Mouse (Mus musculus): ENCODE data around the gene Slc16a14. TPM values are rescaled to one million over a fixed set of nuclear protein-coding genes. Genes with fewer than 3 reads are reported as not detected.

The Slc16a14 gene
- polyA plus RNA-seq (2014; fragmentation: Illumina TruSeq; extraction: RNeasy Lipid Tissue Mini Kit (QIAGEN cat#74804); ENCODE audit: low read depth, low replicate concordance): 51.4 TPM

DNA sequence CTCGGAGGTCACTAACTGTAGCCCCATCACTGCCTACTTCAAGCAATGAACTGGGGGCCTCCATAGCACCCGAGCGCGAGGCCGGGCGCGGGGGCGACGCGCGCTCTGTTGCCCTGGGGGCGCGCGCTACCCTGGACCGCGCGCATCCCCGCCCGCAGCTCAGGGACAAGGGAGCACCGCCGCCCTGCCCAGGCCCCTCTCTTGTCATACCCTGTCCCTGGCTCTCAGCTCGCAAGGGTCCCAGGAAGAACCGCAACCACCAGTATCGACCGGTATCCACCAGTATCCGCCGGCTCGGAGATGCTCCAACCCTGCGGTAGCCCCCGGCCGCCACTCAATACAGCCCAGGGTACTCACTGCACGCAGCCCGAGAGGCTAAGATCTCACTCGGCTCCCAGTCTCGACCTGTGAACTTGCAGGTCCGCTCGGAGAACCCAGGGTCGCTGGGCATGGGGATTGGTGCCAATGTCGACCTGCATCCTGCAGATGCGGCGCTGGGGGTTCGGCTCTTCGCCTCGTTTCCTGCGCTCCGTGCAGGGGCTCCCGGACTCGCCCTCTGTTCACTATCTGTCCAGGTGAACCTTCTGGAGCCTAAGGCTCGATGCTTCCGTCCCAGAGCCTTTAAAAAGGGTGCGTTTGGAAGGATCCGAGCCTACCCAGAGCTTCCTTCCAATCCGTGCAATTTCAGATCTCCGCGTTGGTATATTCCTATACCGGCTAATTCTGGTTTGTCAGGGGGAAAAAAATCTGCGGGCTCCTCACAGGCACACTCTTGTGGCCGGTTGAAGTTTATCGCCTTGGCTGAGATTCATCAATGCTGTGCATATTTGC is at the start of gene Slc16a14:
TSS of gene Slc16a14 (minus strand) at position 632 of the 831 bp plus-strand sequence.

Other genes starting within 250 kb of the Slc16a14 start
- not detected for gene Dner, start 238.9 kb downstream of the Slc16a14 start, polyA plus RNA-seq (2014; fragmentation: Illumina TruSeq; extraction: RNeasy Lipid Tissue Mini Kit (QIAGEN cat#74804); ENCODE audit: low read depth, low replicate concordance)
- gene Fbxo36, start 95.3 kb downstream of the Slc16a14 start, polyA plus RNA-seq (2014; fragmentation: Illumina TruSeq; extraction: RNeasy Lipid Tissue Mini Kit (QIAGEN cat#74804); ENCODE audit: low read depth, low replicate concordance): 16.3 TPM
- gene Trip12, start 94.6 kb downstream of the Slc16a14 start, polyA plus RNA-seq (2014; fragmentation: Illumina TruSeq; extraction: RNeasy Lipid Tissue Mini Kit (QIAGEN cat#74804); ENCODE audit: low read depth, low replicate concordance): 228 TPM
- not detected for gene Gm10553, start 165.0 kb upstream of the Slc16a14 start, polyA plus RNA-seq (2014; fragmentation: Illumina TruSeq; extraction: RNeasy Lipid Tissue Mini Kit (QIAGEN cat#74804); ENCODE audit: low read depth, low replicate concordance)
- gene A530032D15Rik, start 174.7 kb upstream of the Slc16a14 start, polyA plus RNA-seq (2014; fragmentation: Illumina TruSeq; extraction: RNeasy Lipid Tissue Mini Kit (QIAGEN cat#74804); ENCODE audit: low read depth, low replicate concordance): not detected